ENCODE assay signal across 20 mouse cellular contexts in genomic region chr5:65093769-65094168, GRCm38 (mm10). TPM values are rescaled to one million over a fixed set of nuclear protein-coding genes. Genes with fewer than 3 reads are reported as not detected.
DNase-seq lines count a peak whose midpoint lies in the region; ATAC-seq and TF ChIP-seq lines count a peak whose summit lies in the region.
"Had no signal": no experiment of that assay in that cellular context is flagged by ENCODE, and none has a peak within 500 bp of the region (broad histone marks: within the 10 kb centered on the region; RNA-seq: fewer than 3 reads in every experiment).

No protein-coding gene starts in this region.

- no peaks in the 10 kb centered on the region for H3K27me3 ChIP-seq in midbrain, postnatal 0 days (ENCODE audit: insufficient read depth, low read length)
- no peaks in the 10 kb centered on the region for H3K27me3 ChIP-seq in midbrain, embryonic 13.5 days
- no peaks in the 10 kb centered on the region for H3K27me3 ChIP-seq in cerebellum, adult 2 months (ENCODE audit: control insufficient read depth, insufficient read depth, low read length)
- no peaks in the 10 kb centered on the region for H3K27me3 ChIP-seq in neural tube, embryonic 11.5 days (ENCODE audit: control insufficient read depth, insufficient read depth, low read length)
- no peaks in the 10 kb centered on the region for H3K27me3 ChIP-seq in forebrain, embryonic 15.5 days
- H3K27me3 ChIP-seq: midbrain, embryonic 12.5 days had no signal

- H3K36me3 ChIP-seq in midbrain, postnatal 0 days (ENCODE audit: insufficient read depth, low read length): no peaks in the 10 kb centered on the region
- no peaks in the 10 kb centered on the region for H3K36me3 ChIP-seq in midbrain, embryonic 13.5 days
- H3K36me3 ChIP-seq in neural tube, embryonic 11.5 days (ENCODE audit: control insufficient read depth, insufficient read depth, low read length): no peaks in the 10 kb centered on the region
- no peaks in the 10 kb centered on the region for H3K36me3 ChIP-seq in forebrain, embryonic 15.5 days
- H3K36me3 ChIP-seq: G1E; midbrain, embryonic 12.5 days had no signal

- no peak overlapping the region for H3K4me2 ChIP-seq in midbrain, postnatal 0 days (ENCODE audit: low read depth, low read length, poor library complexity, severe bottlenecking)
- H3K4me2 ChIP-seq in midbrain, embryonic 13.5 days (replicated peaks): no peak overlapping the region
- H3K4me2 ChIP-seq in neural tube, embryonic 11.5 days (ENCODE audit: low read depth): no peak overlapping the region
- H3K4me2 ChIP-seq in forebrain, embryonic 15.5 days (replicated peaks): no peak overlapping the region
- H3K4me2 ChIP-seq: hindbrain, embryonic 14.5 days; midbrain, embryonic 12.5 days had no signal

- no peak overlapping the region for H3K4me3 ChIP-seq in midbrain, postnatal 0 days (ENCODE audit: low read depth, low read length)
- H3K4me3 ChIP-seq in midbrain, embryonic 13.5 days (replicated peaks): no peak overlapping the region
- no peak overlapping the region for H3K4me3 ChIP-seq in cerebellum, adult 2 months (replicated peaks; ENCODE audit: insufficient read depth, low read depth, low read length)
- no peak overlapping the region for H3K4me3 ChIP-seq in neural tube, embryonic 11.5 days (ENCODE audit: low read depth, low read length)
- no peak overlapping the region for H3K4me3 ChIP-seq in forebrain, embryonic 15.5 days
- H3K4me3 ChIP-seq: gastrocnemius, adult 2 months; heart, adult 2 months; midbrain, embryonic 12.5 days had no signal

- no peak for TF ChIP-seq POLR2A in cerebellum, adult 2 months (IDR thresholded peaks at IDR 0.05; ENCODE audit: borderline replicate concordance, insufficient read depth, low read length)

- H3K27ac ChIP-seq in midbrain, postnatal 0 days (ENCODE audit: low read depth, low read length): no peak overlapping the region
- H3K27ac ChIP-seq in midbrain, embryonic 13.5 days: no peak overlapping the region
- no peak overlapping the region for H3K27ac ChIP-seq in cerebellum, adult 2 months (ENCODE audit: insufficient read depth, low read length)
- H3K27ac ChIP-seq in neural tube, embryonic 11.5 days (ENCODE audit: low read depth, low read length): no peak overlapping the region
- no peak overlapping the region for H3K27ac ChIP-seq in forebrain, embryonic 15.5 days (replicated peaks)
- H3K27ac ChIP-seq: gastrocnemius, adult 2 months; heart, adult 2 months; hindbrain, embryonic 14.5 days; midbrain, embryonic 12.5 days had no signal

- no peak for ATAC-seq in midbrain, postnatal 0 days (ENCODE audit: low FRiP score)
- ATAC-seq in midbrain, embryonic 13.5 days: no peak
- ATAC-seq in neural tube, embryonic 11.5 days (ENCODE audit: insufficient read depth, low FRiP score, low TSS enrichment): no peak; the same call in 1 of the 2 replicates
- ATAC-seq in erythroblast, adult 5-6 weeks (replicated peaks; ENCODE audit: low FRiP score, poor library complexity, severe bottlenecking): no peak
- ATAC-seq in forebrain, embryonic 15.5 days (replicated peaks): no peak
- ATAC-seq: forebrain, embryonic 16.5 days had no signal

- TF ChIP-seq CTCF in midbrain, postnatal 0 days (IDR thresholded peaks at IDR 0.05): no peak
- no peak for TF ChIP-seq CTCF in cerebellum, adult 2 months (IDR thresholded peaks at IDR 0.05; ENCODE audit: borderline replicate concordance, insufficient read depth, low read depth, low read length)

- no peak overlapping the region for H3K9ac ChIP-seq in midbrain, postnatal 0 days (replicated peaks; ENCODE audit: low read length, poor library complexity, severe bottlenecking)
- no peak overlapping the region for H3K9ac ChIP-seq in midbrain, embryonic 13.5 days (replicated peaks)
- H3K9ac ChIP-seq in neural tube, embryonic 11.5 days (ENCODE audit: low read length): no peak overlapping the region
- H3K9ac ChIP-seq in forebrain, embryonic 15.5 days (replicated peaks): no peak overlapping the region
- H3K9ac ChIP-seq: hindbrain, embryonic 14.5 days; midbrain, embryonic 12.5 days had no signal

- H3K4me1 ChIP-seq in midbrain, postnatal 0 days (ENCODE audit: insufficient read depth, low read length): no peaks in the 10 kb centered on the region
- H3K4me1 ChIP-seq in midbrain, embryonic 13.5 days (replicated peaks): no peaks in the 10 kb centered on the region
- H3K4me1 ChIP-seq in cerebellum, adult 2 months (ENCODE audit: control insufficient read depth, insufficient read depth, low read length): peaks cover 8% of the 10 kb centered on the region; the same call in 1 of the 2 replicates
- no peaks in the 10 kb centered on the region for H3K4me1 ChIP-seq in neural tube, embryonic 11.5 days (ENCODE audit: control insufficient read depth, insufficient read depth, low read length)
- H3K4me1 ChIP-seq in forebrain, embryonic 15.5 days: no peaks in the 10 kb centered on the region
- H3K4me1 ChIP-seq: midbrain, embryonic 12.5 days had no signal

- peak; percentile 40 for DNase-seq in midbrain, postnatal 0 days (ENCODE audit: low spot score)
- DNase-seq in cerebellum, adult 2 months: peak; percentile 78 to 91
- DNase-seq in embryo, embryonic 11 days: peak; percentile 60
- peak; percentile 29 for DNase-seq in neural tube, embryonic 11.5 days (ENCODE audit: low spot score)
- DNase-seq in adrenal gland, adult 2 months: no peak
- DNase-seq: adrenal gland, postnatal 36 days; gastrocnemius, adult 2 months; heart, adult 2 months; kidney, adult 11 months; kidney, postnatal 10 days; layer of hippocampus, adult 9-11 months; lung, postnatal 36 days had no signal

- no peaks in the 10 kb centered on the region for H3K9me3 ChIP-seq in midbrain, postnatal 0 days (ENCODE audit: low read length)
- no peaks in the 10 kb centered on the region for H3K9me3 ChIP-seq in midbrain, embryonic 13.5 days
- no peaks in the 10 kb centered on the region for H3K9me3 ChIP-seq in neural tube, embryonic 11.5 days (ENCODE audit: control insufficient read depth, low read length)
- no peaks in the 10 kb centered on the region for H3K9me3 ChIP-seq in forebrain, embryonic 15.5 days
- H3K9me3 ChIP-seq: G1E; midbrain, embryonic 12.5 days had no signal

RNA-seq across cellular contexts. Expression of gene Tmem156, which starts 1.8 kb away (rescaled TPM):
- not detected in 2 replicates for total RNA-seq in midbrain, postnatal 0 days (2014; rRNA removed)
- polyA plus RNA-seq in midbrain, postnatal 0 days (2015; fragmentation: Nextera tagmentation; extraction: Ambion mirVana): 0.11 and 0.23 TPM in 2 replicates
- polyA plus RNA-seq in midbrain, embryonic 13.5 days (2015; fragmentation: Nextera tagmentation; extraction: Ambion mirVana): not detected in 2 replicates
- 0.08 and 0.16 TPM in 2 replicates for polyA plus RNA-seq in cerebellum, adult 2 months (2012; rRNA removed)
- 0.21 and 0.32 TPM in 2 replicates for polyA plus RNA-seq in neural tube, embryonic 11.5 days (2014; fragmentation: Nextera tagmentation; extraction: Ambion mirVana)
- total RNA-seq in adrenal gland, adult 2 months (2021): under 1 TPM; 0.37 to 0.38 TPM
- polyA plus RNA-seq in adrenal gland, adult 2 months (2012; rRNA removed): not detected in 2 replicates
- 1.7 and 2.5 TPM in 2 replicates for total RNA-seq in erythroblast, adult 5-6 weeks (2015; ENCODE audit: low replicate concordance)
- 3.6 and 5.3 TPM in 2 replicates for total RNA-seq in erythroblast, adult 5-6 weeks (2017; ENCODE audit: low replicate concordance)
- 0.11 and 0.13 TPM in 2 replicates for polyA plus RNA-seq in forebrain, embryonic 15.5 days (2015; fragmentation: Nextera tagmentation; extraction: Ambion mirVana)
- total RNA-seq: adrenal gland, postnatal 36 days; gastrocnemius, adult 2 months had no signal
- polyA plus RNA-seq: G1E; heart, adult 2 months; hindbrain, embryonic 14.5 days; neural tube, embryonic 14.5 days had no signal

RNA-seq across cellular contexts. Expression of gene Klhl5, which starts 13.6 kb away (rescaled TPM):
- 62.1 and 64.4 TPM in 2 replicates for total RNA-seq in midbrain, postnatal 0 days (2014; rRNA removed)
- 56.6 and 61.2 TPM in 2 replicates for polyA plus RNA-seq in midbrain, postnatal 0 days (2015; fragmentation: Nextera tagmentation; extraction: Ambion mirVana)
- 42.3 and 46.7 TPM in 2 replicates for polyA plus RNA-seq in midbrain, embryonic 13.5 days (2015; fragmentation: Nextera tagmentation; extraction: Ambion mirVana)
- polyA plus RNA-seq in cerebellum, adult 2 months (2012; rRNA removed): 33.6 and 36.0 TPM in 2 replicates
- 24.6 and 26.9 TPM in 2 replicates for polyA plus RNA-seq in neural tube, embryonic 11.5 days (2014; fragmentation: Nextera tagmentation; extraction: Ambion mirVana)
- total RNA-seq in adrenal gland, adult 2 months (2021): 10 to 100 TPM; 48.6 to 63.2 TPM
- polyA plus RNA-seq in adrenal gland, adult 2 months (2012; rRNA removed): 31.4 and 36.7 TPM in 2 replicates
- 13.6 and 31.1 TPM in 2 replicates for total RNA-seq in erythroblast, adult 5-6 weeks (2015; ENCODE audit: low replicate concordance)
- 12.9 and 14.5 TPM in 2 replicates for total RNA-seq in erythroblast, adult 5-6 weeks (2017; ENCODE audit: low replicate concordance)
- 59.0 and 60.4 TPM in 2 replicates for polyA plus RNA-seq in forebrain, embryonic 15.5 days (2015; fragmentation: Nextera tagmentation; extraction: Ambion mirVana)
